Mouse (Mus musculus) embryonic facial prominence, embryonic 12.5 days (tissue): ENCODE results near the gene Paqr5. TPM values are rescaled to one million over a fixed set of nuclear protein-coding genes. Genes with fewer than 3 reads are reported as not detected.

Source experiments
- ATAC-seq: fragments of 200-750 bp; cut with Nextera tagmentation; 2 replicates; pipeline ENCODE4 v1.8.0; 2017; ENCODE audit not compliant: insufficient number of reproducible peaks, insufficient read depth, low FRiP score, low TSS enrichment
- H3K27ac ChIP-seq: fragments of 300-500 bp; sonication (generic); 2 replicates; pipeline ENCODE4 v1.5.1; 2016; ENCODE audit warnings: mild to moderate bottlenecking
- H3K27me3 ChIP-seq: fragments of 300-500 bp; sonication (generic); 2 replicates; pipeline ENCODE4 v1.6.1; 2016; ENCODE audit warnings: mild to moderate bottlenecking, moderate library complexity
- H3K36me3 ChIP-seq: fragments of 300-500 bp; sonication (generic); 2 replicates; pipeline ENCODE4 v1.6.1; 2016; ENCODE audit warnings: mild to moderate bottlenecking
- H3K4me1 ChIP-seq: fragments of 300-500 bp; sonication (generic); 2 replicates; pipeline ENCODE4 v1.6.1; 2016
- H3K4me2 ChIP-seq: fragments of 300-500 bp; sonication (generic); replicated peaks from 2 replicates; pipeline ENCODE4 v1.6.1; 2016; ENCODE audit warnings: mild to moderate bottlenecking, moderate library complexity
- H3K4me3 ChIP-seq: fragments of 300-500 bp; sonication (generic); 2 replicates; pipeline ENCODE4 v1.5.1; 2016; ENCODE audit warnings: mild to moderate bottlenecking
- H3K9ac ChIP-seq: fragments of 300-500 bp; sonication (generic); 2 replicates; pipeline ENCODE4 v1.6.1; 2016; ENCODE audit warnings: mild to moderate bottlenecking, moderate library complexity
- H3K9me3 ChIP-seq: fragments of 300-500 bp; sonication (generic); 2 replicates; pipeline ENCODE4 v1.6.1; 2016; ENCODE audit warnings: mild to moderate bottlenecking, moderate library complexity
- WGBS: fragments of 180-500 bp; shearing (Covaris S2); methylation state at CpG from one replicate; pipeline ENCODE4 v1.1.7; 2016; 5-methylcytosine and 5-hydroxymethylcytosine counted together
- polyA plus RNA-seq: library from polyadenylated mRNA; unstranded; fragments of >200 nt; fragmentation: Nextera tagmentation; extraction: Ambion mirVana; gene quantifications from 2 replicates; pipeline ENCODE4 v1.2.1, GENCODE M21; 2016

Gene Paqr5
- polyA plus RNA-seq, 1 experiment from 2014 or later: 0.97 TPM

DNA sequence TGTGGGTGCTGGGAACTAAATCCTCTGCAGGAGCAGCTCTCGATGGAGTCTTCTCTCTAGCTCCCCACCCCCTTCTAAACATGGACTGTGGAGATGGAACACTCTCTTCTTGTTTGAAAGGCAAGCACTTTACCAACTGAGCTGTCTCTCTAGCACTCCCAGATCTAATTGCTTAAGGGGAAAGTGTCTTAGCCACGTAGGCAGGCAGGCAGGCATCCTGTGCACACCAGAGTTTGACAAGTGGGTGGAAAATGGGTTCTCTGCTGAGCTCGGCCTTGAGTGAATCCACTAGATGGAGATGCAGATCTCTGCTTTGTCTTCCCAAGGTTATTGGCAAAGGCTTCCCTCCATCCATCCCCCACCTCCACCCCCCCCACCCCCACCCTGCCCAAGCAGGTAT lies 1.4 kb upstream of the Paqr5 start:
- Histone ChIP-seq H3K27ac (no peak overlapping the region), H3K27me3 (peaks cover 38% of the 10 kb centered on the region), H3K36me3 (no peaks in the 10 kb centered on the region), H3K4me3 (no peak overlapping the region), H3K9me3 (no peaks in the 10 kb centered on the region), H3K4me2 (no peak overlapping the region), H3K4me1 (peaks cover 10% of the 10 kb centered on the region; the same call in 1 of the 2 replicates), H3K9ac (no peak overlapping the region)
- no peak for ATAC-seq
- WGBS: 54% methylated on average over 3 of the region's 3 CpGs

- ATAC-seq: no peak
- H3K4me1 ChIP-seq: peaks cover 10% of the 10 kb centered on the region; the same call in 1 of the 2 replicates
- H3K27ac ChIP-seq: no peak overlapping the region
- H3K4me2 ChIP-seq: no peak overlapping the region
- WGBS: 47% methylated on average over 5 of the region's 5 CpGs
- H3K36me3 ChIP-seq: no peaks in the 10 kb centered on the region
- no peak overlapping the region for H3K9ac ChIP-seq
- no peaks in the 10 kb centered on the region for H3K9me3 ChIP-seq
- no peak overlapping the region for H3K4me3 ChIP-seq
- peaks cover 38% of the 10 kb centered on the region for H3K27me3 ChIP-seq
These were observed 1.6 kb downstream of the Paqr5 start for GRCm38 (mm10) chr9:62025056-62025455.

- H3K36me3 ChIP-seq: no peaks in the 10 kb centered on the region
- H3K9me3 ChIP-seq: no peaks in the 10 kb centered on the region
- WGBS: 39% methylated on average over 4 of the region's 4 CpGs
- peaks cover 38% of the 10 kb centered on the region for H3K27me3 ChIP-seq
- H3K4me2 ChIP-seq: no peak overlapping the region
- no peak overlapping the region for H3K4me3 ChIP-seq
- H3K27ac ChIP-seq: no peak overlapping the region
- no peak overlapping the region for H3K9ac ChIP-seq
- H3K4me1 ChIP-seq: peaks cover 10% of the 10 kb centered on the region; the same call in 1 of the 2 replicates
- no peak for ATAC-seq
These were observed 2.8 kb downstream of the Paqr5 start for GRCm38 (mm10) chr9:62023879-62024278.

DNA sequence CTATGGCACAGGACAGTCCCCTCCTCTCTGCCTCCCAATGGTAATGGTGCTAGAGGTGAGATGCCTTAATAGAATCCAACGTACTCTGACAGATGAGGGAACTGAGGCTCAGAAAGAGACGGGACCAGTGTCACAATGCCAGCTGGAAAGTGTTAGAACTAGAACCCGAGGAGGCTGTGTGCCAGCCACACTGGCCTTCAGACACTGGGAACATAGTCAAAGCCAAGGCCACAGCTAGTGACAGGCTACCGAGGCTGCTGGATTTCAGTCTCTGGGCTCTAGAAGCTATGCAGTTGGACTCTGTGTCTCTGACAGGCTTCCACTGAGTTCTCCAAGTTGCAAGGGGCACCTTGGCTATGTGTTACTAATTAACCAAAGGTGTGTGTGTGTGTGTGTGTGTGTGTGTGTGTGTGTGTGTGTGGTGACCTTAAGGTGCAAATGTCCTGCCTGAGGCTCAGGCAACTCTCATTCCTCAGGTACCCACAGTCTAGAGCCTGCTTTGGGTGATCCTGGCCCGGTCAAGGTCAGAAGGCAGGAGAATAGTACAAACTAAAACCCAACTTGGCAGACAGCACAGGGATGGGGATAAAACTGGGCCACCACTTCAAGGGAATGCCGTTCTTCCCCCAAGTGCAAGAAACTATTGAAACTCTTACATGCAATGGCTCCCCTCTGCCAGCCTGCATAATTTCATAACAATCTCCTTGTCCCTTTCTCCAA lies 3.5 kb downstream of the Paqr5 start:
- H3K36me3 ChIP-seq: no peaks in the 10 kb centered on the region
- ATAC-seq: no peak
- peaks cover 10% of the 10 kb centered on the region; the same call in 1 of the 2 replicates for H3K4me1 ChIP-seq
- 79% methylated on average over 6 of the region's 6 CpGs for WGBS
- H3K4me2 ChIP-seq: no peak overlapping the region
- no peak overlapping the region for H3K4me3 ChIP-seq
- peaks cover 38% of the 10 kb centered on the region for H3K27me3 ChIP-seq
- no peak overlapping the region for H3K9ac ChIP-seq
- no peaks in the 10 kb centered on the region for H3K9me3 ChIP-seq
- no peak overlapping the region for H3K27ac ChIP-seq

DNA sequence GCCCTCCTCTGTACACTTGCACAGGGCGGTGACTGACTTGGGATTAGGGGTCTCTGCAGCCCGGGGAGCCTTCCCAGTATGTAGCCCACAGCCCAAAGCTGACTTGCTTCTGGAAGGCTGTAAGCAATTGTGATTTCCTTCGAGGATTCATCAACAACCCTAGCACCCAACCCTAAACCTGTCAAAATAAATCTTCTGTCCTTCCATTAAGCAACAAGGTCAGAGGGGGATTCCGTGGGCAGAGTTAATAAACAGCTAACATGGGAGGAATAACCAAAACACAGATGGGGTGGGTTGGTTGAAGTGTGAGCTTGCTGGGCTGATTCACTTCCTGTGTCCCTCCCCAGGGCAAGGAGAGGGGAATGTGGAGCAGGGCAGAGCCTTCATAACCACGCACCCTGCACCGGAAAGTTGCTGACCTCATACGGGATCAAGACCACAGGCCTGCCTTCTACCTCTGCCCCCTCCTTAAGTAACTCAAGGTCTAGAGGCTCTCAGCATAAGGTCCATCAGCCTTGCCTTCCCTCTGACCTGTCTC lies 5.0 kb downstream of the Paqr5 start:
- H3K9me3 ChIP-seq: no peaks in the 10 kb centered on the region
- H3K4me2 ChIP-seq: no peak overlapping the region
- H3K4me3 ChIP-seq: no peak overlapping the region
- no peaks in the 10 kb centered on the region for H3K36me3 ChIP-seq
- H3K27ac ChIP-seq: no peak overlapping the region
- 0 out of 2 replicates have a peak, but pooled peaks cover 3% of the 10 kb centered on the region for H3K4me1 ChIP-seq
- 64% methylated on average over 7 of the region's 7 CpGs for WGBS
- peaks cover 30% of the 10 kb centered on the region for H3K27me3 ChIP-seq
- H3K9ac ChIP-seq: no peak overlapping the region
- no peak for ATAC-seq

DNA sequence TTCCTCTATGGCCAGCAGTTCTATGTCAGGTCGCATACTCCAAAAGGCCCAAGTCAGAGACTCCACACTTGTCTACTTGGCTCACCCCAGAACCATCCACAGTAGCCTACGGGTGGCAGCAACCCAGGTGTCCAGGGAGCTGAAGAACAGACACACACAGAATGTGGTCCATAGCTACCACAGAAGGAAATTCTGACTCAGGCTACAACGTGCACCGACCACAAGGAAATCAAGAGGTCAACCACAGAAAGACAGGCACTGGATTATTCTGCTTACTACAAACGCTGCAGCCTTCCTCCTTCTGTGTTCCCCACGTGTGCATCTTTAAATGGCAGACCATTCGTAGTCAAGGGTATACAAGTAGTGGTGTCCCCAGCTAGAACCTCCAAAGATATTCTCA lies 6.4 kb downstream of the Paqr5 start:
- Histone ChIP-seq H3K4me3 (no peak overlapping the region), H3K27ac (no peak overlapping the region), H3K4me2 (no peak overlapping the region), H3K9ac (no peak overlapping the region), H3K4me1 (no peaks in the 10 kb centered on the region), H3K27me3 (peaks cover 17% of the 10 kb centered on the region), H3K9me3 (no peaks in the 10 kb centered on the region), H3K36me3 (no peaks in the 10 kb centered on the region)
- 80% methylated on average over 7 of the region's 7 CpGs for WGBS
- no peak for ATAC-seq

GRCm38 (mm10) chr9:62018229-62019093 lies 8.2 kb downstream of the Paqr5 start:
- H3K4me3 ChIP-seq: no peak overlapping the region
- H3K36me3 ChIP-seq: no peaks in the 10 kb centered on the region
- 74% methylated on average over 14 of the region's 14 CpGs for WGBS
- H3K9ac ChIP-seq: no peak overlapping the region
- no peak for ATAC-seq
- no peaks in the 10 kb centered on the region for H3K4me1 ChIP-seq
- H3K27ac ChIP-seq: no peak overlapping the region
- no peaks in the 10 kb centered on the region for H3K27me3 ChIP-seq
- H3K4me2 ChIP-seq: no peak overlapping the region
- H3K9me3 ChIP-seq: no peaks in the 10 kb centered on the region

DNA sequence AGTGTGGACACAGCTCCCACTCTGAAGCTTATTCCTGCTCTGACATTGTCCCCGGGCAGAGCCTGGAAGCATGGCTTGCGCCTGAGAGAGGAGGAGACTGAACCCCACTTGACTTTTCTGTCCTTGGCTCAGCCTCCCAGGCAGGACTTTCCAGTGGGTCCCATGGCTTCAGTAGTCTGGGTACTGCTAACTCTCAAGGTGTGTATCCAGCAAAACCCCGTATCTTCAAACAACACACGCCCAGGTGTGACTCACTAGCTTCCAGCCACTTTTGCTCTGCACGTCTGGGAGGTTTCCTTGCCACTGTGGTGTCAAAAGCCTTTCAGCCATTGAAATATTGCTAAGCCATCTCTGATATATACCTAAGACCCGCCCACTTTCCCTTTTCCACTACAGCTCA lies 9.3 kb downstream of the Paqr5 start:
- Histone ChIP-seq H3K9me3 (no peaks in the 10 kb centered on the region), H3K36me3 (no peaks in the 10 kb centered on the region), H3K4me3 (no peak overlapping the region), H3K4me2 (no peak overlapping the region), H3K27ac (no peak overlapping the region), H3K4me1 (no peaks in the 10 kb centered on the region), H3K27me3 (no peaks in the 10 kb centered on the region), H3K9ac (no peak overlapping the region)
- WGBS: 78% methylated on average over 6 of the region's 6 CpGs
- ATAC-seq: no peak

GRCm38 (mm10) chr9:62015504-62015903 lies 11.2 kb downstream of the Paqr5 start:
- no peak overlapping the region for H3K4me3 ChIP-seq
- no peaks in the 10 kb centered on the region for H3K27me3 ChIP-seq
- H3K36me3 ChIP-seq: no peaks in the 10 kb centered on the region
- no peak overlapping the region for H3K4me2 ChIP-seq
- 56% methylated on average over 3 of the region's 3 CpGs for WGBS
- H3K27ac ChIP-seq: no peak overlapping the region
- H3K9me3 ChIP-seq: no peaks in the 10 kb centered on the region
- H3K4me1 ChIP-seq: no peaks in the 10 kb centered on the region
- no peak overlapping the region for H3K9ac ChIP-seq
- ATAC-seq: no peak

DNA sequence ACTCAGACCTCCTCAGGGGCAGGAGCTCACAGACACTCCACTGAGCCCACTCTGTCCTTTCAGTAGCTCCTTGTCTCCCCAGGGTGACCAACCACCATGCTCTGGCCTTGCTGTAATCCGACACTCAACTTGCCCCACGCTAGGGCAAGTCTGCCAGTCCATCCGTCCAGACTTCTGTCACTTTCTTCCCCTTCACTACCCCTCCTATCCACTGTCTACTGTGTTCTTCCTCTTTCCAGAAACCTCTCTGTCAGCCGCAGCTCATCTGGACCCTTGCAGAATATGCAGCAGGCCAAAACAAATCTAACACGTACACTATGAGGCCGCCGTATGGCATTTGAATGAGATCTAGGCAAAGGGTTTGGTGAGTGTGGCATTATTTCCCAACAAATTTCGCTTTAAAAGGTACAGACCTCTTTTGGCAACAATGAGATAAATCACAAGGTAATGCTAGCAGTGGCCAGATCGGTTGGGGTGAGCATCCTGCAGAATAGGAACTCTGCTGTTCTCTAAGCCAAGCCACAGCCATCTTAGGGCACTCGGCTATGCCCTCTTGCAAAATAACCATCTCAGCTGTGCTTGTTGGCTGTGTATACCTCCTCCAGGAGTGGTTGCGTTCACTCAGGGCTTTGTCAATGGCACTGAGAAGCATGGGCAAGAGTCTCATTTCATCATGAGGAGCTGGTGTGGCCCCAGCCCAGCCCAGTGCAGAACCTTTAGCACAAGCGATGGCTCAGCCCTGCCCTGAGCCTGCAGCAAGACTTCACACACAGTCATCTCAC lies 13.1 kb downstream of the Paqr5 start:
- Histone ChIP-seq H3K4me3 (no peak overlapping the region), H3K9ac (no peak overlapping the region), H3K4me1 (no peaks in the 10 kb centered on the region), H3K4me2 (no peak overlapping the region), H3K36me3 (no peaks in the 10 kb centered on the region), H3K27me3 (no peaks in the 10 kb centered on the region), H3K27ac (no peak overlapping the region), H3K9me3 (no peaks in the 10 kb centered on the region)
- ATAC-seq: no peak
- 66% methylated on average over 12 of the region's 12 CpGs for WGBS

DNA sequence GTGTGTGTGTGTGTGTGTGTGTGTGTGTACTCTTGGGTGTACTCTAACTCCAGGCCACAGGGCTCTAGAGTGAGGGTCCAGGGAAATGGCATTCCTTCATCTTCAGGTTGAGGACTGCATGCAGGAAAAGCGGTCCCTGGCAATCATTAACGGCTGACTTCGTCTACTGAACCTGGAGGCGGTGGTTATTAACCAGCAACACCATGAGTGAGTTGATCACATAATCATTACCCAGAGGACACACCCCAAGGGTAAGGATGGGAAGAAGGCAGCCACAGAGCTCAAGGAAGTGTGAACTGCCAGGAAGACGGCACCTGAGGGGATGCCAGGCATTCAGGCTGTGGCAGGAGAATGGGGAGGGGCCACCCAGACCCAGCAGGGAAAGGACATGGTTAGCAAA lies 18.3 kb downstream of the Paqr5 start:
- H3K9me3 ChIP-seq: no peaks in the 10 kb centered on the region

More for the DNA sequence above, 18.3 kb downstream of the Paqr5 start:
- H3K4me1 ChIP-seq: no peaks in the 10 kb centered on the region
- no peak overlapping the region for H3K27ac ChIP-seq
- no peaks in the 10 kb centered on the region for H3K36me3 ChIP-seq
- WGBS: 71% methylated on average over 5 of the region's 5 CpGs
- ATAC-seq: no peak
- no peaks in the 10 kb centered on the region; the same call in 1 of the 2 replicates for H3K27me3 ChIP-seq
- H3K4me2 ChIP-seq: no peak overlapping the region
- no peak overlapping the region for H3K4me3 ChIP-seq
- H3K9ac ChIP-seq: no peak overlapping the region
